Mouse (Mus musculus) ES-E14 (cell line): ENCODE data around the gene Etv6.

Source experiments
- CHD2 ChIP-seq: IDR thresholded peaks from 2 replicates; pipeline ENCODE4 v1.6.1; 2014; ENCODE audit warnings: mild to moderate bottlenecking, low read depth, low read length, inconsistent platforms
- MAFK ChIP-seq: IDR thresholded peaks from 2 replicates; pipeline ENCODE4 v1.6.1; 2014; ENCODE audit warnings: mild to moderate bottlenecking, low read depth, low read length, inconsistent platforms; ENCODE audit not compliant: insufficient read depth
- ZC3H11A ChIP-seq: IDR thresholded peaks from 2 replicates; pipeline ENCODE4 v1.6.1; 2012; ENCODE audit warnings: low read depth, mild to moderate bottlenecking, inconsistent platforms, low read length, borderline replicate concordance
- ZNF384 ChIP-seq: IDR thresholded peaks from 2 replicates; pipeline ENCODE4 v1.6.1; 2012; ENCODE audit warnings: low read depth, low read length, inconsistent platforms

DNA sequence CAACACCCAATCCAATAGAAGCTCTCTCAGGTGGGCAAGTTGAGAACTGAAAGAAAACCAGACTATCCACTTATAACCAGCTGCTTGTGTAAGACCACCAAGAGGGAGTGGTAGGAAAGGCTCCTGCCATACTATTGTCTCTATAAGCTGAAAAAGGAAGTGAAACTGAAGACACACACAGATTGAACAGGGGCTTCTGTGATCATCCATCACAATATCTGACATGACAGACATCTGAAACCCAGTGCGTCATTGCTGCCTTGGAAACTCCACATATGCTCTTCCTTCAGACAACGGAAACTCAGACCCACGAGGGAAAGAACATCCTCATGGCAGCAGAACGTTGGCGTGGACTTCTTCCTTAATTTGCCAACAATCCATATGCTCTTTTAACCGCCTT is 14.7 kb upstream of the Etv6 start:
- TF ChIP-seq CHD2 = no peak
- TF ChIP-seq ZNF384 = no peak
- TF ChIP-seq ZC3H11A = no peak
- TF ChIP-seq MAFK = no peak
